Mouse (Mus musculus): ENCODE measurements around the gene Rpap1. TPM values are rescaled to one million over a fixed set of nuclear protein-coding genes. Genes with fewer than 3 reads are reported as not detected.

Gene Rpap1
- total and polyA plus RNA-seq, 2 experiments from 2014 or later: 10.2 to 13.9 TPM

DNA sequence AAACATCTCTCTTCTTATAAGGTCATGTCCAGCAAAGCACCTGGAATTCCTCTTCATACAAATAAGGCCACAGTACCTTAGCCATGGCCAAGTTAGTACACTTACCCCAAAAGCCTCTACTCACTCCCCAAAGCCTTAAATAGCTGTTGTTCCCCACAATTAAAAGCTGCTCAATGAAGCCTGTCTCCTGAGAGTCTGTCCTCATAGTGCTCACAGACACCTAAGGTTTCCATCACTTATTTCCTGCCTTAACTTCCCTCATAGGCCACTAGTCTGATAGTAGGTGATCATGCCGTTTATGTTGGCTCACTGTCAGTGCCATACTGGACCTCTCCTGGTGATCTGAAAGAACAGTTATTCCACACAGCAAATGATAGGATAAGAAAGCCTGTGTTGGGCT, 25.1 kb downstream of the Rpap1 start:
- no peak overlapping the region for H3K4me3 ChIP-seq (ENCODE audit: low read depth, low read length)
- TF ChIP-seq CTCF (IDR thresholded peaks at IDR 0.05; ENCODE audit: low read depth): no peak
- TF ChIP-seq EP300 (IDR thresholded peaks at IDR 0.05; ENCODE audit: low read depth): no peak
- no peak overlapping the region for H3K4me2 ChIP-seq (ENCODE audit: low read depth, low read length)
- H3K9me3 ChIP-seq (replicated peaks; ENCODE audit: control insufficient read depth, low read length): no peaks in the 10 kb centered on the region
- 46% methylated on average over 1 of the region's 1 CpGs for WGBS
- H3K27me3 ChIP-seq (ENCODE audit: control insufficient read depth, insufficient read depth, low read length): peaks cover 37% of the 10 kb centered on the region
- H3K9ac ChIP-seq (replicated peaks; ENCODE audit: low read depth, low read length): no peak overlapping the region
- H3K36me3 ChIP-seq (replicated peaks; ENCODE audit: control insufficient read depth, insufficient read depth, low read length): peaks cover 18% of the 10 kb centered on the region
- H3K4me1 ChIP-seq (ENCODE audit: control insufficient read depth, insufficient read depth): 0 out of 2 replicates have a peak, but pooled peaks cover 11% of the 10 kb centered on the region
- DNase-seq (ENCODE audit: low spot score) (no peak), ATAC-seq (ENCODE audit: insufficient read depth, low read depth) (no peak)
- no peak overlapping the region for H3K27ac ChIP-seq (ENCODE audit: low read depth)

DNA sequence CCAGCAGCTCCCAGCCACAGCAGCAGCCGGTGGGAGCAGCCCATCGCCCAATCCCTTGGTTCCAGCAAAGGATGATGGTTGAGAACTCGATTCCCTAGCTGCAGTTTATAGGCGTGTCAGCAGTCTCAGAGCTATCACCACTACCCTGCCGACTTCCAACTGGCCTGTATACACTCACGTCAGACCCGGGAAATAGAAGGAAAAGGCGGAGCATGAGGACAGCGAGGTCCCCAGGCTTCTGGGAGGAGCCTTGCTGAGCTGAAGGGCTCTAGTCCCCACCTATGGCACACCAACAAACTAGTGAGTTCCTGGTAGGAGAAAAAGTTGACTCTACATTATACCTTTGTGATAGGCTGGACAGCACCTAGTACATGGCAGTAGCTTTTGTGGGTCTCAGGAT, 27.1 kb downstream of the Rpap1 start, which contains the start of gene Ltk:
Ltk (minus strand) TSS at position 181 of the 400 bp plus-strand sequence.
- Histone ChIP-seq H3K9ac (replicated peaks; ENCODE audit: low read depth, low read length) (no peak within 1 kb of the TSS), H3K4me2 (ENCODE audit: low read depth, low read length) (no peak within 1 kb of the TSS), H3K4me3 (ENCODE audit: low read depth, low read length) (no peak within 1 kb of the TSS), H3K36me3 (replicated peaks; ENCODE audit: control insufficient read depth, insufficient read depth, low read length) (peaks cover 15% of the 10 kb centered on the region; the same call in 1 of the 2 replicates), H3K9me3 (replicated peaks; ENCODE audit: control insufficient read depth, low read length) (no peaks in the 10 kb centered on the region), H3K4me1 (ENCODE audit: control insufficient read depth, insufficient read depth) (0 out of 2 replicates have a peak, but pooled peaks cover 11% of the 10 kb centered on the region), H3K27me3 (ENCODE audit: control insufficient read depth, insufficient read depth, low read length) (peaks cover 51% of the 10 kb centered on the region), H3K27ac (ENCODE audit: low read depth) (no peak within 1 kb of the TSS)
- DNase-seq (ENCODE audit: low spot score) (no peak), ATAC-seq (ENCODE audit: insufficient read depth, low read depth) (no peak)
- 15% methylated on average over 9 of the region's 9 CpGs for WGBS
- TF ChIP-seq EP300 (IDR thresholded peaks at IDR 0.05; ENCODE audit: low read depth) (no peak), CTCF (IDR thresholded peaks at IDR 0.05; ENCODE audit: low read depth) (no peak)

DNA sequence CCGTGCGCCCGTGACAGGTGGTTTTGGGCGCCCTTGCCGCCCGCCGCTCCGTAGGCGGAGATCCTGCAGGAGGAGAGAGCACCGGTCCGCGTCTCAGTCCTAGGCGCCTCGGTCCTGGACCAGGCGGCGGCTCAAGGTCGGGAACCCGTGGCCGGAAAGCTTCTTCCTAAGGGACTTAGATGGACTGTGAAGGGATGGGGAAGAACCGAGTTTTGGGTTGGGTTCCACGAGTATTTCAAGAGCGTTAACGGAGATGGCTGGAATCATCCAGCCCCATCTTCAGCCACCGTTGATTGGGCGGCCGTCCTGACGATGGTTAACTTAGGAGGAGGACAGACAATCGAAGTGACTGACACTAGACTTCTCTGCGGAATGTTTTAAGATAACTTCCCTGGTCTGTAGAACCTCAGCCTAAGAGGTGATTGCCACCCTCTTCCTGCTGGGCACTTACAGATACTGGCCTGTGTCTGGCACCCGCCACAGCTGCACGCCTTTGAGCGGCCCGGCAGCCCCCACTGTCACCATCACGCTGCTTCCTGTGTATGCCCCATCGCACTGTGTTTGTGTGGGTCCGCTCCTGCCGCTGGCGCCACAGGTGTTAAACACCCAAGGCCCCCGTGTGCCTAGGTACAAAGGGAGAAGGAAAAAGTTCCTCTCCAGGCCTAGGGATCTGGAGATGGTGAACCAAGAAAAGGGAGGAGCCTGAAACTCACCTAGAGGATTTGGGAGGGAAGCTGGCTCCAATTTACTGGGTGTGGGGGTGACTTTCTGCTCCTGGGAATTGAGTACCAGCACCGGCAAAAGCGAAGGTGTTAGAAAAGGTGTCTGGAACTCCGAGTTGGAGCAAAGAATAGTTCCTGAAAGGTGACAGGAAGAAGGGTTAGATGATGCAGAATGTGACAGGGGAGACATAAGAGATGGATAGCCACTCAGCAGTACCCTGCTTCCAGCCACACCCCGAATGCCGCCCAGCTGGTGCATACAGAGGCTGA, 28.2 kb downstream of the Rpap1 start:
- Histone ChIP-seq H3K27me3 (ENCODE audit: control insufficient read depth, insufficient read depth, low read length) (peaks cover 59% of the 10 kb centered on the region), H3K27ac (ENCODE audit: low read depth) (no peak overlapping the region), H3K4me1 (ENCODE audit: control insufficient read depth, insufficient read depth) (0 out of 2 replicates have a peak, but pooled peaks cover 11% of the 10 kb centered on the region), H3K9ac (replicated peaks; ENCODE audit: low read depth, low read length) (no peak overlapping the region), H3K36me3 (replicated peaks; ENCODE audit: control insufficient read depth, insufficient read depth, low read length) (peaks cover 8% of the 10 kb centered on the region; the same call in 1 of the 2 replicates), H3K4me2 (ENCODE audit: low read depth, low read length) (peak overlapping the region; percentile 100), H3K4me3 (ENCODE audit: low read depth, low read length) (peak overlapping the region; percentile 66), H3K9me3 (replicated peaks; ENCODE audit: control insufficient read depth, low read length) (no peaks in the 10 kb centered on the region)
- ATAC-seq (ENCODE audit: insufficient read depth, low read depth): no peak
- TF ChIP-seq EP300 (IDR thresholded peaks at IDR 0.05; ENCODE audit: low read depth) (no peak), CTCF (IDR thresholded peaks at IDR 0.05; ENCODE audit: low read depth) (no peak)
- 7% methylated on average over 44 of the region's 44 CpGs for WGBS
- DNase-seq (ENCODE audit: low spot score): no peak

DNA sequence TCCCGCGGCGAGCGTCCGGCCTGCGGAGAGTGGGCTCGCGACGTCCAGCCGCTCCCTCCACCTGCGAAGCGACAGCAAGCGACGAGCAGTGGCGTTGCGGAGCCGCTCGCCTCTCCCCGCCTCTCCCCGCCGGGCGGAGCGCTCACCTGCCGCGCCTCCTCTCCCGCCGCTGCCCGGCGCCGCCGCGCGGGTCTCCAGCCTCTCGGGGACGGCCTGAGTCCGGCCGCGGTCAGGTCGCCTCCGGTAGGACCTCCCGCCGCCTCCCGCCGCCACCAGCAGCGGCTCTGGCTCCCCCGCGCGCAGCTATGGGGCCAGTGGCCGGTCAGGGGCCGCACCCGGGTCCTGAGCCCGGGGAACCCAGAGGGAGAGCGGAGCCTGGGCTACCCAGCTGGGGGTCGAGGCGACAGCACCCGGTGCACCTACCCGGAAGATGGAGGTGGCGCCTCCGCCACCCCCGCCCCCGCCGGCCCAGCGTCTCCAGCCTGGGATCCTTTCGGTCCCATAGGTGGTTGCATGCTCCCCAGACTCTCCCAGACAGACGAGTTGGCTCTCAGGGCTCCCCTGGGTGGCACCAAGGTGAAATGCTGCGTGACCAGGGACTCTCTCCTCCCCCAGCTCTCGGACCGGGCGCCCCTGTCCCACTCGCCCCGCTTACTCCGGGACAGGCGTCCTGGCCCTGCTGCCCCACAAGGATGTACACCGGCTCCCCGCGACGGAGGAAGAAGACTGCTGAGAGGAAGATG, 29.1 kb downstream of the Rpap1 start:
- H3K4me3 ChIP-seq (ENCODE audit: low read depth, low read length): peak overlapping the region; percentile 66
- 0 out of 2 replicates have a peak, but pooled peaks cover 11% of the 10 kb centered on the region for H3K4me1 ChIP-seq (ENCODE audit: control insufficient read depth, insufficient read depth)
- no peaks in the 10 kb centered on the region for H3K36me3 ChIP-seq (replicated peaks; ENCODE audit: control insufficient read depth, insufficient read depth, low read length)
- peak overlapping the region; percentile 100 for H3K4me2 ChIP-seq (ENCODE audit: low read depth, low read length)
- H3K9ac ChIP-seq (replicated peaks; ENCODE audit: low read depth, low read length): peak overlapping the region; percentile 29
- peaks cover 65% of the 10 kb centered on the region for H3K27me3 ChIP-seq (ENCODE audit: control insufficient read depth, insufficient read depth, low read length)
- peak; percentile 47 for ATAC-seq (ENCODE audit: insufficient read depth, low read depth)
- no peak for DNase-seq (ENCODE audit: low spot score)
- under 1% methylated on average over 29 of the region's 77 CpGs for WGBS
- H3K27ac ChIP-seq (ENCODE audit: low read depth): no peak overlapping the region
- no peak for TF ChIP-seq EP300 (IDR thresholded peaks at IDR 0.05; ENCODE audit: low read depth)
- no peak for TF ChIP-seq CTCF (IDR thresholded peaks at IDR 0.05; ENCODE audit: low read depth)
- no peaks in the 10 kb centered on the region for H3K9me3 ChIP-seq (replicated peaks; ENCODE audit: control insufficient read depth, low read length)

DNA sequence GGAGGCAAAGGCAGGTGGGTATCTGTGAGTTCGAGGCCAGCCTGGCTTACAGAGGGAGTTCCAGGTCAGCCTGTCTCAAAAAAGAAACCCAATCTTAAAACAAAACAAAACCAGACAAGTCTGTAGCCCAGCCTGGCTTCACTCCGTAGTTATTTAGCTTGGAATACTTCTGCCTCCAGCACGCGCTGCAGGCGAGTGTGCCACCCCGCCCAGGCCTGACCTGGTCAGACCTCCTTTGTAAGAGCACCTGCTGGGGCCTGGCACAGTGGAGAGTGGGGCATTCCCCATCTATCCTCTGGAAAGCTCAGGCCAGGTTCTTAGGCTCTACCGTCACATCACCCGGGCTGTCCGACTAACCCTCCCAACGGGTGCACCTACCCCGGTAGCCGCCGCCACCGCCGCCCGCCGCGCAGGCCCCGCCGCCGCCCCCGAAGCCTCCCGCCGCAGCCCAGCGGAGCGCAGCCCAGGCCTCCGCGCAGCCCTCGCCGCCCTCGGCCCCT, 29.7 kb downstream of the Rpap1 start:
- Histone ChIP-seq H3K27ac (ENCODE audit: low read depth) (no peak overlapping the region), H3K36me3 (replicated peaks; ENCODE audit: control insufficient read depth, insufficient read depth, low read length) (no peaks in the 10 kb centered on the region), H3K4me2 (ENCODE audit: low read depth, low read length) (peak overlapping the region; percentile 100), H3K9ac (replicated peaks; ENCODE audit: low read depth, low read length) (peak overlapping the region; percentile 29), H3K4me3 (ENCODE audit: low read depth, low read length) (peak overlapping the region; percentile 66), H3K4me1 (ENCODE audit: control insufficient read depth, insufficient read depth) (0 out of 2 replicates have a peak, but pooled peaks cover 11% of the 10 kb centered on the region), H3K9me3 (replicated peaks; ENCODE audit: control insufficient read depth, low read length) (no peaks in the 10 kb centered on the region), H3K27me3 (ENCODE audit: control insufficient read depth, insufficient read depth, low read length) (peaks cover 66% of the 10 kb centered on the region)
- DNase-seq (ENCODE audit: low spot score) (no peak), ATAC-seq (ENCODE audit: insufficient read depth, low read depth) (no peak)
- 4% methylated on average over 28 of the region's 31 CpGs for WGBS
- TF ChIP-seq CTCF (IDR thresholded peaks at IDR 0.05; ENCODE audit: low read depth) (no peak), EP300 (IDR thresholded peaks at IDR 0.05; ENCODE audit: low read depth) (no peak)

Data from heart, postnatal 0 days (tissue).